Comparison of ENCODE assay signal across 8 mouse cellular contexts in the genomic region with DNA sequence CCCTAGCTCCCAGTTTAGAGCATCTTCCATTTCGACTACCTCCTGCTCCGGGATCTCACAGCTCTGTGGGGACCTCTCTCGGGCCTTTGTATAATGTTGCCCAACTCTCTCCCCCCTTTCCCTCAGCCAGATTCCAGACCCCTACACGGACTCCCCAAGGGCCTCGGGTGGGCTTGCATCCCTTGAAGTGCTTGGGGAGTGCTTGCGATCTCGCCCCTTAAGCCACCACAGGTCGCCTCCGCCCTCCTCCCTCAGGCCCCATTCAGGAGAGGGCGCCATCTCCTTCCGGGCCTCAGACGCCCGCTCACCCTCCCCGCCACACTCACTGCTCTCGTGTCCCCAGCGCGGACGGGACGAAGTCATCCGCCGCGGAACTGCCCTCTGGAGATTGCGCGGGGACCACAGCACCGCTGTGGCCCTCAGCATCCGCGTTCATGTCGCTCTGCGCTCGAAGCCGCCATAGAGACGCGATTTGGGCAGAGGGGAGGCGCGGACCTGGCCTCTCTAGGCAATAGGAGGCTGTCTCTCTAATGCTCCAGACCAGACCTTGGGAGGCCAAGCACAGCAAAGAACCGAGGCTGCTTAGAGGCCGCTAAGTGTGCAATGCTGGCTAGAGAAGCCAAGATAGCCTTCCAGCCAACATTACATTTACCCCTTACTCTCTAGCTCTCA. TPM values are rescaled to one million over a fixed set of nuclear protein-coding genes. Genes with fewer than 3 reads are reported as not detected.
DNase-seq lines count a peak whose midpoint lies in the region; ATAC-seq lines count a peak whose summit lies in the region.

A gene (minus strand): TSS at position 501 of the 672 bp plus-strand sequence.

- H3K4me1 ChIP-seq in hindbrain, embryonic 12.5 days = peaks cover 8% of the 10 kb centered on the region

- peak; percentile 97 for ATAC-seq in hindbrain, embryonic 12.5 days (ENCODE audit: low FRiP score)

- no peaks in the 10 kb centered on the region for H3K9me3 ChIP-seq in hindbrain, embryonic 12.5 days (replicated peaks)

- peak within 1 kb of the TSS; percentile 97 for H3K27ac ChIP-seq in hindbrain, embryonic 12.5 days

- WGBS in hindbrain, embryonic 12.5 days = under 1% methylated on average over 37 of the region's 37 CpGs

- H3K4me2 ChIP-seq in hindbrain, embryonic 12.5 days (replicated peaks) = peak within 1 kb of the TSS; percentile 51

- peaks cover 31% of the 10 kb centered on the region for H3K36me3 ChIP-seq in hindbrain, embryonic 12.5 days

- H3K27me3 ChIP-seq in hindbrain, embryonic 12.5 days = no peaks in the 10 kb centered on the region

- DNase-seq in MN1 (ENCODE audit: low spot score) = peak; percentile 83
- peak; percentile 88 for DNase-seq in cerebellum, adult 9-10 months
- peak; percentile 63 to 84 for DNase-seq in frontal cortex, adult 2 months (ENCODE audit: extremely low spot score in 1 of 2, low spot score in 1 of 2)
- DNase-seq in layer of hippocampus, postnatal 14 days (ENCODE audit: low spot score in 2 of 2) = peak; percentile 82 to 86
- peak; percentile 81 for DNase-seq in lung, postnatal 14 days
- peak; percentile 72 for DNase-seq in retina, adult 2 months (ENCODE audit: low read depth, low spot score)
- peak; percentile 80 to 81 for DNase-seq in thymus, postnatal 36 days

- H3K4me3 ChIP-seq in hindbrain, embryonic 12.5 days = peak within 1 kb of the TSS; percentile 67

- H3K9ac ChIP-seq in hindbrain, embryonic 12.5 days = peak within 1 kb of the TSS; percentile 88

RNA-seq across cellular contexts. Expression of the gene that starts here (rescaled TPM):
- 45.1 and 49.4 TPM in 2 replicates for polyA plus RNA-seq in frontal cortex, adult 2 months (2012; rRNA removed)
- polyA plus RNA-seq in hindbrain, embryonic 12.5 days (2016; fragmentation: Nextera tagmentation; extraction: Ambion mirVana) = 75.0 and 87.3 TPM in 2 replicates
- 10 to 100 TPM; 30.8 to 36.3 TPM for total RNA-seq in layer of hippocampus, postnatal 14 days (2021)

Comparison
In these comparisons a context has a peak if more than half of its experiments do, and no peak if none do; other contexts are left out.
1. Peak in every context shown above with its lines: DNase-seq, ATAC-seq, H3K4me3 ChIP-seq and H3K27ac ChIP-seq.